Mouse (Mus musculus): ENCODE measurements at regions not wholly inside any gene's neighbourhood (a gene's known extent, or its start where the extent isn't known, plus 50 kb on each side); places are given as distances from the start of the nearest gene placed in this dataset.

- DNase-seq (ENCODE audit: low read depth): no peak
Measured at GRCm38 (mm10) chr5:54254005-54254404, 255.7 kb downstream of the Stim2 start.

- peak; percentile 33 for DNase-seq (ENCODE audit: low read depth)
Measured at GRCm38 (mm10) chr5:54258087-54258733, 259.9 kb downstream of the Stim2 start.

- no peak for DNase-seq (ENCODE audit: low read depth)
Measured at GRCm38 (mm10) chr5:54264867-54265434, 266.7 kb downstream of the Stim2 start.

- DNase-seq (ENCODE audit: low read depth): no peak
Measured at GRCm38 (mm10) chr5:54267905-54268590, 269.7 kb downstream of the Stim2 start.

- no peak for DNase-seq (ENCODE audit: low read depth)
Measured at GRCm38 (mm10) chr5:54279357-54279756, 281.1 kb downstream of the Stim2 start.

GRCm38 (mm10) chr5:54280670-54281069 is 282.4 kb downstream of the Stim2 start:
- DNase-seq (ENCODE audit: low read depth): no peak

- DNase-seq (ENCODE audit: low read depth): no peak
Measured at GRCm38 (mm10) chr5:54281121-54281520, 282.8 kb downstream of the Stim2 start.

GRCm38 (mm10) chr5:54290372-54291080 is 292.2 kb downstream of the Stim2 start:
- no peak for DNase-seq (ENCODE audit: low read depth)

GRCm38 (mm10) chr5:54291940-54292339 is 293.6 kb downstream of the Stim2 start:
- no peak for DNase-seq (ENCODE audit: low read depth)

- no peak for DNase-seq (ENCODE audit: low read depth)
Measured at GRCm38 (mm10) chr5:54313660-54314279, 315.5 kb downstream of the Stim2 start.

GRCm38 (mm10) chr5:54330415-54330814 is 332.1 kb downstream of the Stim2 start:
- no peak for DNase-seq (ENCODE audit: low read depth)

GRCm38 (mm10) chr5:54342976-54343375 is 344.7 kb downstream of the Stim2 start:
- DNase-seq (ENCODE audit: low read depth): no peak

GRCm38 (mm10) chr5:54343432-54343831 is 345.1 kb downstream of the Stim2 start:
- no peak for DNase-seq (ENCODE audit: low read depth)

GRCm38 (mm10) chr5:54348820-54349596 is 350.7 kb downstream of the Stim2 start:
- DNase-seq (ENCODE audit: low read depth): no peak

- no peak for DNase-seq (ENCODE audit: low read depth)
Measured at GRCm38 (mm10) chr5:54349775-54350332, 351.6 kb downstream of the Stim2 start.

GRCm38 (mm10) chr5:54356105-54356504 is 357.8 kb downstream of the Stim2 start:
- no peak for DNase-seq (ENCODE audit: low read depth)

GRCm38 (mm10) chr5:54357501-54357900 is 359.2 kb downstream of the Stim2 start:
- no peak for DNase-seq (ENCODE audit: low read depth)

GRCm38 (mm10) chr5:54358221-54358620 is 359.9 kb downstream of the Stim2 start:
- DNase-seq (ENCODE audit: low read depth): no peak

All from fibroblast of lung, adult 2 months (primary cell).